Mouse (Mus musculus): ENCODE data around the gene Gm45717. TPM values are rescaled to one million over a fixed set of nuclear protein-coding genes. Genes with fewer than 3 reads are reported as not detected.

The Gm45717 gene
- total and polyA plus RNA-seq, 2 experiments from 2014 or later = not detected

DNA sequence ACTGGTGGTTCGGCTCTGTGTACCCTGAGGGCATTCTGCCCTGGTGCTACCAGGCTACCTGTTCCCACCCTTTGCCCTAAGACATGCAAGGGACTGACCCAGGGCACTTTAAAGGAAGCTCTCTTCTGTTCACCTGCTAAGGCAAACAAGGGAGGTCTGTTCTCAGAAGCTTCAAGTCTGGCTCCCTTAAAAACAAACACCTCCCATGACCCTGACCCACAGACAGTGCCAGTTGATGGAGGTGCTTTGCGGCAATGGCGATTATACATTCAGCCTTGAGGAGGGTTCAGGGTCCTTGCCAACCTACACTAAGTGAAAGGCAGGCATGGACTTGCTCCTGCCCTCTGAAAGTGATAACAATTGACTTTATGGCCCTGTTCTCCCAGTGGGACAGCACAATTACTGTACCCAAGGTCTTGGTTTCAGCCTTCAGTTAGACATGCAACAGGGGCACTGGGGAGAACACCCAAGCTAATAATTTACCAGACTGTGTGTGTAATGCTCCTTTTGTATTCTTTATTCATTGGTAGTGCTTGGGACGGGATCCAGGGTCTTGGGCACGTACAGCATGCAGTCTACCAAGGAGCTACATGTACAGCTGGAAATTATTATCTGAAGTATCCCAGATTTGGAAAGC is 42.8 kb downstream of the Gm45717 start:
- no peak for ATAC-seq
- H3K9me3 ChIP-seq (ENCODE audit: low read length) = no peaks in the 10 kb centered on the region
- no peaks in the 10 kb centered on the region for H3K4me1 ChIP-seq (ENCODE audit: insufficient read depth)
- DNase-seq = no peak
- H3K9ac ChIP-seq = no peak overlapping the region
- no peak overlapping the region for H3K4me3 ChIP-seq (ENCODE audit: low read depth, low read length)
- H3K27ac ChIP-seq (ENCODE audit: low read depth, low read length) = no peak overlapping the region
- TF ChIP-seq CTCF (IDR thresholded peaks at IDR 0.05; ENCODE audit: low read depth) = no peak
- WGBS = 70% methylated on average over 5 of the region's 5 CpGs
- H3K4me2 ChIP-seq (ENCODE audit: low read depth) = no peak overlapping the region
- no peaks in the 10 kb centered on the region for H3K36me3 ChIP-seq (ENCODE audit: insufficient read depth)
- H3K27me3 ChIP-seq (ENCODE audit: insufficient read depth, low read length) = no peaks in the 10 kb centered on the region

DNA sequence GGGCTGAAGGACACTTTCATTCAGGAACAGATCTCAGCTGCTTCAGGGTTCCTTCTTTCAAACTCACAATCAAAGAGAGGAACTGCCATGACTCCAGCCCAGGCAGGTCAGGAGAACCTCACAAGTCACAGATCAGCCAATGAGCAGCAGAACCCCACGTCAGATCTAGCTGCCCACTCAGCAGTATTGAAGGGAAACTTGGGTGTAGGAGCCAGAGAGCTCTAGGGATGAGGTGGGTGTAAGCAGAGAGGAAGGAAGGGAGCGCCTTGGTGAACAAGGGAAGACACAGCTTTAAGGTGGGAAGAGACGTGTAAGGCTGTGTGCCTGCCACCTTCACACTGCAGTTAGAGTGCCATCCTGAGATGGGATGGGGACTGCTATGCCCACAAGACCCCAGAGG is 43.4 kb downstream of the Gm45717 start:
- TF ChIP-seq CTCF (IDR thresholded peaks at IDR 0.05; ENCODE audit: low read depth) = no peak
- no peaks in the 10 kb centered on the region for H3K27me3 ChIP-seq (ENCODE audit: insufficient read depth, low read length)
- no peak overlapping the region for H3K9ac ChIP-seq
- H3K4me3 ChIP-seq (ENCODE audit: low read depth, low read length) = no peak overlapping the region
- no peak overlapping the region for H3K27ac ChIP-seq (ENCODE audit: low read depth, low read length)
- no peaks in the 10 kb centered on the region for H3K36me3 ChIP-seq (ENCODE audit: insufficient read depth)
- DNase-seq = no peak
- H3K4me2 ChIP-seq (ENCODE audit: low read depth) = no peak overlapping the region
- H3K9me3 ChIP-seq (ENCODE audit: low read length) = no peaks in the 10 kb centered on the region
- ATAC-seq = no peak
- WGBS = 70% methylated on average over 3 of the region's 3 CpGs
- no peaks in the 10 kb centered on the region for H3K4me1 ChIP-seq (ENCODE audit: insufficient read depth)

DNA sequence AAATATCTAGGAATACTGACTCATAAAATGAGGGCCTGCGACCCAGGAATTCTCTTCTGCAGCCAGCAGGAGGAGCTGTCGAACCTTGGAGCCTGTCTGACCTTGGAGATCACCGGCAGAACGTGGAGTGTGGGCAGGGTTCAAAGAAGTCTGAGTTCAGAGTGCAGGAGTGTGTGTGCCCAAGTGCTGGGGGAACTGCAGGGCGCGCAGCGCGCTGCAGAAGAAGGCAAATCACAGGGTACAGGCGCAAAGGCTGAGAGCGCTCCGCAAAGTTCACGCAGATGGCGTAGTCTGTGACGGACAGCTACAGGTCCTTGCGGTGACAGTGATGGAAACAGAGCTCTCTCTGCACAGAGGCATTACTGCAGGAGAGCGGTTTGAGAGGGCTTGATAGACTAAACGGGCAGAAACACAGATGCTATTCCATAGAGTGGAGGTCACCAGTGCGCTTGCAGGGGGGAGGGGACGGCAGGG is 47.1 kb downstream of the Gm45717 start:
- H3K27me3 ChIP-seq (ENCODE audit: insufficient read depth, low read length) = no peaks in the 10 kb centered on the region
- DNase-seq = peak; percentile 78
- no peaks in the 10 kb centered on the region for H3K36me3 ChIP-seq (ENCODE audit: insufficient read depth)
- H3K4me2 ChIP-seq (ENCODE audit: low read depth) = peak overlapping the region; percentile 53
- H3K4me3 ChIP-seq (ENCODE audit: low read depth, low read length) = peak overlapping the region; percentile 28
- H3K4me1 ChIP-seq (ENCODE audit: insufficient read depth) = no peaks in the 10 kb centered on the region
- peak; percentile 70 for ATAC-seq
- no peaks in the 10 kb centered on the region for H3K9me3 ChIP-seq (ENCODE audit: low read length)
- peak; percentile 85 for TF ChIP-seq CTCF (IDR thresholded peaks at IDR 0.05; ENCODE audit: low read depth)
- no peak overlapping the region for H3K27ac ChIP-seq (ENCODE audit: low read depth, low read length)
- H3K9ac ChIP-seq = 0 out of 2 replicates have a peak overlapping the region, but pooled peaks have one; percentile 1
- WGBS = 2% methylated on average over 19 of the region's 19 CpGs

DNA sequence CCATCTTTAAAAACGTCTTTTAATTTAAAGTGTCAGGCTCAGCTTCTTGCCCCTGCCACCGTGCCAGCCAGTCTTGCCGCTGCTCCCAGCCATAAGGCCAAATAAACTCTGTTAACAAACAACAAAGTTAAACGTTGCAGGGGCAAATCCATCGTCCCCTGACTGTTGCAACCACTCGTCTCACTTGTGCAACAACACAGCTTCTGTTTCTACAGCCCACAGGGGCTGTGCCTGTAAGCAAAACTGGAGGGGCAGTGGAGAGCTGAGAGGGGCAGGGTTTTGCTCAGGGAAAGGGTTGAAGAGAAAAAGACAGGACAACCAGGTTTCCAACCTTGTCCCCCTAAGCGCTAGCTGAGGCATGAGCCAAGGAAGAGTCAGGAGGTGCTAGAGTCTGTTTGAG is 47.6 kb downstream of the Gm45717 start:
- DNase-seq = no peak
- TF ChIP-seq CTCF (IDR thresholded peaks at IDR 0.05; ENCODE audit: low read depth) = no peak
- WGBS = 56% methylated on average over 7 of the region's 7 CpGs
- H3K9ac ChIP-seq = 0 out of 2 replicates have a peak overlapping the region, but pooled peaks have one; percentile 1
- no peaks in the 10 kb centered on the region for H3K9me3 ChIP-seq (ENCODE audit: low read length)
- 0 out of 2 replicates have a peak overlapping the region, but pooled peaks have one; percentile 53 for H3K4me2 ChIP-seq (ENCODE audit: low read depth)
- H3K27ac ChIP-seq (ENCODE audit: low read depth, low read length) = no peak overlapping the region
- no peaks in the 10 kb centered on the region for H3K27me3 ChIP-seq (ENCODE audit: insufficient read depth, low read length)
- no peaks in the 10 kb centered on the region for H3K4me1 ChIP-seq (ENCODE audit: insufficient read depth)
- H3K36me3 ChIP-seq (ENCODE audit: insufficient read depth) = no peaks in the 10 kb centered on the region
- ATAC-seq = no peak
- H3K4me3 ChIP-seq (ENCODE audit: low read depth, low read length) = no peak overlapping the region

DNA sequence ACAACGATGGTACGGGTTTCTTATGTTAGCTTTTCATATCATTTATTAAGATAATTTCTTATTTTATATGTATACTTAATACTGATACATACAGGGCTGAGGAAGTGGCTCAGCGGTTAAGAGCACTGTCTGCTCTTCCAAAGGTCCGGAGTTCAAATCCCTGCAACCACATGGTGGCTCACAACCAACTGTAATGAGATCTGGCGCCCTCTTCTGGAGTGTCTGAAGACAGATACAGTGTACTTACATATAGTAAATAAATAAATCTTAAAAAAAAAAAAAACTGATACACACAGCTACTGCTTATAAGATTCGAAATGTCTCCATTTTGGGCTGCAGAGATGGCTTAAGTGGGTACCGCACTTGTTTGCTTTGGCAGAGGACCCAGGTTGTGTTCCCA is 48.0 kb downstream of the Gm45717 start:
- Histone ChIP-seq H3K27ac (ENCODE audit: low read depth, low read length) (no peak overlapping the region), H3K9me3 (ENCODE audit: low read length) (no peaks in the 10 kb centered on the region), H3K36me3 (ENCODE audit: insufficient read depth) (no peaks in the 10 kb centered on the region), H3K9ac (no peak overlapping the region), H3K4me2 (ENCODE audit: low read depth) (no peak overlapping the region), H3K4me1 (ENCODE audit: insufficient read depth) (no peaks in the 10 kb centered on the region), H3K4me3 (ENCODE audit: low read depth, low read length) (no peak overlapping the region), H3K27me3 (ENCODE audit: insufficient read depth, low read length) (no peaks in the 10 kb centered on the region)
- ATAC-seq = no peak
- 88% methylated on average over 7 of the region's 7 CpGs for WGBS
- TF ChIP-seq CTCF (IDR thresholded peaks at IDR 0.05; ENCODE audit: low read depth) = no peak
- no peak for DNase-seq

DNA sequence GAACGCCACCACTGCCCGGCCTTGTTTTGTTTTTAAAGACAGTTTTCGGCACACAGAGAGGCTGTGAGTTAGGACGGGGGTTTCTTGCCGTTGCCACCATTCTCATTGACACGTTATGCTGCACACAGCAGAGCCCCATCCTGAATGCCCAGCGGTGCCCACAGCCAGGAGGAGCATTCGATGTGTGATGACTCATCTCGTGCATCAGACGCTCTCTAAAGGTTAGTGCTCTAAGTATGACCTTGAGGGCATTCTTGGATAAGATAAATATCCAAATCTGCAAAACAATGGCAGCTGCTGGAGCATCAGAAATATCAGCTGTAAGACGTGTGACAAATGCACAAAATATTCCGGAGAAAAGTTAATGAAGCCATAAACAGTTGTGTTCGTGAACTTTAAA is 48.6 kb downstream of the Gm45717 start:
- 86% methylated on average over 13 of the region's 13 CpGs for WGBS

DNA sequence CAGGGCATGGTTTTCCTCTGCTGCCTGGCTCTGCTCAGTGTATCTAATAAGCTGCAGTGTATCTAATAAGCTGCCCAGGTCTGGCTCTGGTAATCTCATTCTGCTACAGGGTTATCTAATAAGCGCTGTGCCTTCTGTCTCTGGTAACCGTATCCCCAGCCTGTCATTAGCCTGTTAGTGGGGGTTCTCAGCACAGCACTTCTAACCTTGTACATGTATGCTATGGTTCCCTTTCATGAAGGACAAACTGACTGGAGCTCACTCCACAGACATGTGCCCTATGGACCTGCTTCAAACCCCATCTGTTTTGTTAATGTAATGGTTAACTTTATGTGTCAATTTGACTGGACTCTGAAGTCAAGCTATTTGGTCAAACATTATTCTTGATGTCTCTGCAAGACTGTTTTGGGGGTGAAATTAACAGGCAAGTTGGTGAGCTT is 50.1 kb downstream of the Gm45717 start:
- Histone ChIP-seq H3K4me2 (ENCODE audit: low read depth) (no peak overlapping the region), H3K4me3 (ENCODE audit: low read depth, low read length) (no peak overlapping the region), H3K27me3 (ENCODE audit: insufficient read depth, low read length) (no peaks in the 10 kb centered on the region), H3K4me1 (ENCODE audit: insufficient read depth) (no peaks in the 10 kb centered on the region), H3K36me3 (ENCODE audit: insufficient read depth) (no peaks in the 10 kb centered on the region), H3K27ac (ENCODE audit: low read depth, low read length) (no peak overlapping the region), H3K9me3 (ENCODE audit: low read length) (no peaks in the 10 kb centered on the region), H3K9ac (no peak overlapping the region)
- no peak for ATAC-seq
- WGBS = 91% methylated on average over 2 of the region's 2 CpGs
- DNase-seq = no peak
- no peak for TF ChIP-seq CTCF (IDR thresholded peaks at IDR 0.05; ENCODE audit: low read depth)

More for the DNA sequence above, 48.6 kb downstream of the Gm45717 start:
- Histone ChIP-seq H3K27me3 (ENCODE audit: insufficient read depth, low read length) (no peaks in the 10 kb centered on the region), H3K27ac (ENCODE audit: low read depth, low read length) (no peak overlapping the region), H3K9ac (no peak overlapping the region), H3K36me3 (ENCODE audit: insufficient read depth) (no peaks in the 10 kb centered on the region), H3K9me3 (ENCODE audit: low read length) (no peaks in the 10 kb centered on the region), H3K4me1 (ENCODE audit: insufficient read depth) (no peaks in the 10 kb centered on the region), H3K4me3 (ENCODE audit: low read depth, low read length) (no peak overlapping the region), H3K4me2 (ENCODE audit: low read depth) (no peak overlapping the region)
- DNase-seq (no peak), ATAC-seq (no peak)
- no peak for TF ChIP-seq CTCF (IDR thresholded peaks at IDR 0.05; ENCODE audit: low read depth)

Data from forebrain, postnatal 0 days (tissue).